Mouse (Mus musculus) midbrain, postnatal 0 days (tissue): ENCODE measurements around the gene Stx6. TPM values are rescaled to one million over a fixed set of nuclear protein-coding genes. Genes with fewer than 3 reads are reported as not detected.
A peak's percentile ranks its signal among the peaks of the same experiment; 100 is the strongest.

Experiments used
- ATAC-seq: fragments of 200-750 bp; cut with Nextera tagmentation; 2 replicates; pipeline ENCODE4 v1.8.0; 2017; ENCODE audit warnings: moderate number of reproducible peaks, mild to moderate bottlenecking, moderate TSS enrichment, moderate library complexity; ENCODE audit not compliant: low FRiP score
- DNase-seq: peaks from one replicate; pipeline ENCODE4 v3.0.0-alpha.2; 2015; ENCODE audit warnings: low spot score
- H3K27ac ChIP-seq: fragments of 300-500 bp; sonication (generic); 2 replicates; pipeline ENCODE4 v1.5.1; 2014; ENCODE audit warnings: low read depth, mild to moderate bottlenecking, low read length, mixed read lengths
- H3K27me3 ChIP-seq: fragments of 300-500 bp; sonication (generic); 2 replicates; pipeline ENCODE4 v1.6.1; 2014; ENCODE audit warnings: low read length, control low read depth, mixed read lengths; ENCODE audit not compliant: insufficient read depth
- H3K36me3 ChIP-seq: fragments of 300-500 bp; sonication (generic); 2 replicates; pipeline ENCODE4 v1.6.1; 2014; ENCODE audit warnings: low read length, control low read depth, mixed read lengths; ENCODE audit not compliant: insufficient read depth
- H3K4me1 ChIP-seq: fragments of 300-500 bp; sonication (generic); 2 replicates; pipeline ENCODE4 v1.6.1; 2014; ENCODE audit warnings: mild to moderate bottlenecking, control low read depth, antibody characterized with exemption, low read length, mixed read lengths; ENCODE audit not compliant: insufficient read depth
- H3K4me2 ChIP-seq: fragments of 300-500 bp; sonication (generic); 2 replicates; pipeline ENCODE4 v1.6.1; 2014; ENCODE audit warnings: low read depth, mild to moderate bottlenecking, low read length, mixed read lengths; ENCODE audit not compliant: poor library complexity, severe bottlenecking
- H3K4me3 ChIP-seq: fragments of 300-500 bp; sonication (generic); 2 replicates; pipeline ENCODE4 v1.5.1; 2014; ENCODE audit warnings: low read depth, mild to moderate bottlenecking, low read length, moderate library complexity
- H3K9ac ChIP-seq: fragments of 300-500 bp; sonication (generic); replicated peaks from 2 replicates; pipeline ENCODE4 v1.6.1; 2014; ENCODE audit warnings: mild to moderate bottlenecking, low read length, moderate library complexity, mixed read lengths; ENCODE audit not compliant: poor library complexity, severe bottlenecking
- H3K9me3 ChIP-seq: fragments of 300-500 bp; sonication (generic); 2 replicates; pipeline ENCODE4 v1.6.1; 2016; ENCODE audit warnings: low read length, control low read depth
- CTCF ChIP-seq: IDR thresholded peaks from 2 replicates; pipeline ENCODE4 v1.5.1; 2016; ENCODE audit warnings: antibody characterized with exemption, mild to moderate bottlenecking
- WGBS: fragments of 180-500 bp; shearing (Covaris S2); extraction: QIAGEN DNeasy Blood & Tissue Kit; methylation state at CpG from one replicate; pipeline ENCODE4 v1.1.7; 2014; 5-methylcytosine and 5-hydroxymethylcytosine counted together
- polyA plus RNA-seq: library from polyadenylated mRNA; unstranded; fragments of >200 nt; fragmentation: Nextera tagmentation; extraction: Ambion mirVana; gene quantifications from 2 replicates; pipeline ENCODE4 v1.2.1, GENCODE M21; 2015
- total RNA-seq: library from RNA; depleted of rRNA; stranded (reverse); fragments of >200 nt; gene quantifications from 2 replicates; pipeline ENCODE4 v1.2.3, GENCODE M21; 2014

The Stx6 gene
- total and polyA plus RNA-seq, 2 experiments from 2014 or later, result 81.8 to 86.8 TPM

DNA sequence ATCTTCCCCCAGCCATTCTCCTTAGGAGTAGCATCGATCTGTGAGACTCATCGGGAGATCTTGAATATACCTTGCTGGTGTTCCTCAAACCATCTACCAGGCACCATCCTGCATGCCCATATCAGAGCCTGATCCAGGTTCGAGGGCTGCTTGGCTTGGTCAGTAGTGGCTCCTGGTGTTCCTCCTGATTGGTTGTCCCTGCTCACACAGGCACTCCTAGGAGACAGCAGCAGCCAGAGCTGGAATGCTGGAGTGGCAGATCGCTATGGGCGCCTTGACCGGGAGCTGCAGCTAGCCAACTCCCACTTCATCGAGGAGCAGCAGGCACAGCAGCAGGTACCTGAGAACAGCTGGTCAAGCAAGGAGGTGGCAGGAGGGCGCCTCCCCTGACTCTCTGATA lies 32.7 kb downstream of the Stx6 start:
- Histone ChIP-seq H3K4me3 (no peak overlapping the region), H3K36me3 (peaks cover 13% of the 10 kb centered on the region), H3K27ac (no peak overlapping the region), H3K4me2 (no peak overlapping the region), H3K9me3 (no peaks in the 10 kb centered on the region), H3K9ac (no peak overlapping the region), H3K4me1 (0 out of 2 replicates have a peak, but pooled peaks cover 5% of the 10 kb centered on the region), H3K27me3 (no peaks in the 10 kb centered on the region)
- DNase-seq (no peak), ATAC-seq (no peak)
- WGBS, result 79% methylated on average over 8 of the region's 8 CpGs
- TF ChIP-seq CTCF, result no peak

DNA sequence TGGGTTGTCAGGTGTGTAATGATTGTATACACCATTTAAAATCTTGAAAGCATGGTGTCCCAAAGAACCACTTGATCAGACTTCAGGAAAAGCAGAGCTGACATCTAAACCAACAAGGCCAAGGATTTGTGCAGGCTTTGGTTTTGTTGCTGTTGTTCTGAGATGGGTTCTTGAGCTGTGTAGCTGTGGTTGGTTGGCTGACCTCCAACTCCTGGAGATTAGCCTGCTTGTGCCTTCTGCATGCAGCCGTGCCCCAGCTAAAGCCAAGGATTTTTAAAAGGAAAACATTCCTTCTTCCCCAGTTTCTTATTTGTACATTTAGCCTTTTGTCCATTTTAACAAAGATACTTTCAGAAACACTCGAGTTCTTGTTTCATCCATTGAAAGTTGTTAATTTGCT lies 33.2 kb downstream of the Stx6 start:
- H3K4me3 ChIP-seq, result no peak overlapping the region
- DNase-seq, result peak; percentile 72
- no peak overlapping the region for H3K4me2 ChIP-seq
- H3K36me3 ChIP-seq, result peaks cover 10% of the 10 kb centered on the region
- 0 out of 2 replicates have a peak, but pooled peaks cover 5% of the 10 kb centered on the region for H3K4me1 ChIP-seq
- no peaks in the 10 kb centered on the region for H3K27me3 ChIP-seq
- no peak for ATAC-seq
- WGBS, result 51% methylated on average over 2 of the region's 2 CpGs
- H3K9ac ChIP-seq, result no peak overlapping the region
- no peak overlapping the region for H3K27ac ChIP-seq
- no peaks in the 10 kb centered on the region for H3K9me3 ChIP-seq
- TF ChIP-seq CTCF, result no peak

DNA sequence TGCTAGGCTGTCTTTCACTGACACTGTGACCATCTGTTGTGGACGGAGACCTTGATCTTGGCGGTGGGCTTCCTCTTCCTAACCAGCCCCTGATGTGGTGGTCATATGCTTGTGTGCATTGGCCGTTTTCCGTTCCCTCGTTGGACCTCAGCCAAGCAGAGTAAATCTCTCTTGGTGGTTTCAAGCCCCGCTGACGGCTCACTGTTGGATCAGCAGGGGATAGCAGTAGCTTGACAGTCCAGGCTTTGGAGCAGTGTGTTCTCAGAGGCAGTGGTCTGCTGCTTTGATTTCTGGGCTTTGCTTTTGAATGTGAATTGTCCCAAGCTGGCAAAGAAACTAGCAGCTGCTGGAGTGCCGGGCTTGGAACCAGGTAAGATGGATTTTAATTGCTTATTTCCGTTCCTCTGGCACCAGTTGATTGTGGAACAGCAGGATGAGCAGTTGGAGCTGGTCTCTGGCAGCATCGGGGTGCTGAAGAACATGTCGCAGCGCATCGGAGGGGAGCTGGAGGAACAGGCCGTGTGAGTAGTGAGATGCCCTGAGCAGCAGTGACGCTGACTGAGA lies 34.4 kb downstream of the Stx6 start:
- ATAC-seq (no peak), DNase-seq (peak; percentile 68)
- no peak for TF ChIP-seq CTCF
- H3K4me2 ChIP-seq, result no peak overlapping the region
- no peaks in the 10 kb centered on the region for H3K9me3 ChIP-seq
- H3K36me3 ChIP-seq, result peaks cover 9% of the 10 kb centered on the region
- 54% methylated on average over 15 of the region's 15 CpGs for WGBS
- no peak overlapping the region for H3K27ac ChIP-seq
- H3K27me3 ChIP-seq, result no peaks in the 10 kb centered on the region
- H3K4me3 ChIP-seq, result no peak overlapping the region
- no peak overlapping the region for H3K9ac ChIP-seq
- H3K4me1 ChIP-seq, result 0 out of 2 replicates have a peak, but pooled peaks cover 5% of the 10 kb centered on the region

DNA sequence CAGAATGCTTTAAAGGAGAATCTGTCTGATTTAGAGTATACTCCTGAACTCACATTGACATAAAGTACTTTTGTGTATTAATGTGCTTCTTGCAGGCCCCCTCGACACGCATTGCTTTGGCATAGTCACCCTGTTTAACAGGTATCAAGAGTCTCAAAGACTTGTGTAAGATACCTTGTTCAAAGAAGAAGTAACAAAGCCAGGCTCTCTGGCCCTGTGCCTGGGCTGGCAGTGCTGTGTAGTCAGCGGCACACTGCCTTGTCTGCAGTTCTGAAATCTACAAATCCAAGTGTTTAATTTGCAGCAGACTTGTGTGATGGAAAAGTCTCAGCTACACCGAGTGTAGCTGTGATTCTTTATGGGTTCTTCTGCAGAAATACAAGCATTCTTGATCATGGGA lies 38.2 kb downstream of the Stx6 start:
- TF ChIP-seq CTCF, result no peak
- WGBS, result 62% methylated on average over 4 of the region's 4 CpGs

DNA sequence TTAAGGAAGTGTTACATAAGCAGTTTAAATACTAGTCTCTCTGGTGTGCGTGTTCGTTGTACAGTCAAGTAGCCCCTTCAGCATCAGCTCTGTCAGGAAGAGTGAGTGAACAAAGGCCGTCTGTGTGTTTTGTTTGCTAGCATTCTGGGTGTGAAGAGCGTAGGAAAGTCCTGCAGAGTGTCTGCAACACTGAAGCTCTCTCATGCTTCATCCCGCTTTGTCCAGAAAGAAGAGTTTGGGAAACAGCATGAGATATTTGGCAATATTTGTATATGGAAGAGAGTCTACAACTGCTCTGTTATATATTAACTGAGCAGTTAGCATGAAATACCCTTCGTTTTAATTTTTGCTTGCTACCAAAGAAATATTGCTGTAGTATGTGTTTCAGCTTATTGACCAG lies 41.0 kb downstream of the Stx6 start:
- H3K9me3 ChIP-seq, result no peaks in the 10 kb centered on the region
- peaks cover 5% of the 10 kb centered on the region; the same call in 1 of the 2 replicates for H3K4me1 ChIP-seq
- H3K27me3 ChIP-seq, result no peaks in the 10 kb centered on the region
- ATAC-seq (no peak), DNase-seq (no peak)
- TF ChIP-seq CTCF, result no peak
- no peak overlapping the region for H3K4me3 ChIP-seq
- WGBS, result 73% methylated on average over 6 of the region's 6 CpGs
- peaks cover 12% of the 10 kb centered on the region for H3K36me3 ChIP-seq
- H3K9ac ChIP-seq, result no peak overlapping the region
- no peak overlapping the region for H3K27ac ChIP-seq
- H3K4me2 ChIP-seq, result no peak overlapping the region

More for the DNA sequence above, 38.2 kb downstream of the Stx6 start:
- Histone ChIP-seq H3K36me3 (peaks cover 17% of the 10 kb centered on the region), H3K27me3 (no peaks in the 10 kb centered on the region), H3K9ac (no peak overlapping the region), H3K4me1 (0 out of 2 replicates have a peak, but pooled peaks cover 5% of the 10 kb centered on the region), H3K4me2 (no peak overlapping the region), H3K9me3 (no peaks in the 10 kb centered on the region), H3K4me3 (no peak overlapping the region), H3K27ac (no peak overlapping the region)
- ATAC-seq, result no peak
- DNase-seq, result no peak

DNA sequence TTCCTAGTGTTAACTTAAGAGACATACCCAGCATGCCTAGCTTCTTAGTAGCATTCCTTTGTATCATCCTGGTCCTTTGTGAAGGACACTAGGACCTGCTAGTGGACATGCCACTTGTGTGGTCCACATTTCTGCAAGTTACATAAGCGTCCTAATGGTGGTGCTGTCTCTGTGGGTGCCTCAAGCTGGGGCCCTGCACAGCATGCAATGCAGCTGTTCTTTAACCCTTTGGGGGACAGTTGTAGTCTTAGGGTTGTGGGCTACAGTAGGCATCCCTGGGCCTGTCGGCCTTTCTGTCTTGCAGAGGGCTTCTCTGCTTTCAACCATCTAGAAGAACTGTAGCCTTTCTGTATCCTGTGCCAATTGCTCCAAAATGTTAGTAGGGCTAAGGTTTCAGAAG lies 42.5 kb downstream of the Stx6 start:
- Histone ChIP-seq H3K36me3 (peaks cover 12% of the 10 kb centered on the region), H3K9me3 (no peaks in the 10 kb centered on the region), H3K4me2 (no peak overlapping the region), H3K4me1 (peaks cover 5% of the 10 kb centered on the region; the same call in 1 of the 2 replicates), H3K4me3 (no peak overlapping the region), H3K9ac (no peak overlapping the region), H3K27ac (peak overlapping the region; percentile 44; the same call in 1 of the 2 replicates), H3K27me3 (no peaks in the 10 kb centered on the region)
- no peak for ATAC-seq
- WGBS, result 60% methylated on average over 2 of the region's 2 CpGs
- TF ChIP-seq CTCF, result no peak
- no peak for DNase-seq
